Mouse (Mus musculus) MEL (cell line): ENCODE data around the gene Ticam1. TPM values are rescaled to one million over a fixed set of nuclear protein-coding genes. Genes with fewer than 3 reads are reported as not detected.

Experiments
- DNase-seq: peaks from one replicate; pipeline ENCODE4 v3.0.0; 2011; ENCODE audit warnings: low read depth, low spot score
- H3K27ac ChIP-seq: 2 replicates; pipeline ENCODE4 v1.5.1; 2012; ENCODE audit warnings: low read depth, mild to moderate bottlenecking, control low read depth, low read length, moderate library complexity; ENCODE audit not compliant: control insufficient read depth
- H3K27me3 ChIP-seq, 2 experiments: fragments of 150-350 bp in 1 of 2; sonication (generic) in 1 of 2; 2 replicates each; pipeline ENCODE4 v1.6.1; 2012; ENCODE audit warnings: low read length in 2 of 2, mild to moderate bottlenecking in 2 of 2, improper control_type of control experiment in 1 of 2, moderate library complexity in 1 of 2; ENCODE audit not compliant: insufficient read depth in 2 of 2, control insufficient read depth in 1 of 2
- H3K36me3 ChIP-seq, 2 experiments: 2 replicates each; pipeline ENCODE4 v1.6.1; 2012 to 2014; ENCODE audit warnings: low read length in 2 of 2, improper control_type of control experiment in 1 of 2, inconsistent platforms in 1 of 2, mild to moderate bottlenecking in 1 of 2; ENCODE audit not compliant: insufficient read depth in 2 of 2, control insufficient read depth in 1 of 2
- H3K4me1 ChIP-seq, 2 experiments: fragments of 150-350 bp in 1 of 2; sonication (generic) in 1 of 2; 2 replicates each; pipeline ENCODE4 v1.6.1; 2012; ENCODE audit warnings: low read length in 2 of 2, improper control_type of control experiment in 1 of 2, mild to moderate bottlenecking in 1 of 2; ENCODE audit not compliant: insufficient read depth in 2 of 2, control insufficient read depth in 1 of 2
- H3K4me3 ChIP-seq, 2 experiments: fragments of 150-350 bp in 1 of 2; sonication (generic) in 1 of 2; 2 replicates each; pipeline ENCODE4 v1.5.1; 2012; ENCODE audit warnings: low read depth in 2 of 2, low read length in 2 of 2, mild to moderate bottlenecking in 2 of 2, moderate library complexity in 2 of 2, control low read depth in 1 of 2, improper control_type of control experiment in 1 of 2; ENCODE audit not compliant: control insufficient read depth in 1 of 2, insufficient read depth in 1 of 2
- H3K79me2 ChIP-seq: 2 replicates; pipeline ENCODE4 v1.6.1; 2012; ENCODE audit warnings: mild to moderate bottlenecking, low read length, moderate library complexity; ENCODE audit not compliant: control insufficient read depth, poor library complexity, insufficient read depth
- H3K9ac ChIP-seq: 2 replicates; pipeline ENCODE4 v1.6.1; 2012; ENCODE audit warnings: low read depth, mild to moderate bottlenecking, control low read depth, low read length, moderate library complexity; ENCODE audit not compliant: control insufficient read depth, poor library complexity, severe bottlenecking
- H3K9me3 ChIP-seq: fragments of 150-350 bp; sonication (generic); replicated peaks from 2 replicates; pipeline ENCODE4 v1.6.1; 2012; ENCODE audit warnings: mild to moderate bottlenecking, low read length, improper control_type of control experiment, moderate library complexity; ENCODE audit not compliant: insufficient read depth
- BHLHE40 ChIP-seq: IDR thresholded peaks from 2 replicates; pipeline ENCODE4 v1.6.1; 2012; ENCODE audit warnings: low read depth, mild to moderate bottlenecking, inconsistent platforms, low read length, improper control_type of control experiment, borderline replicate concordance
- CHD1 ChIP-seq: IDR thresholded peaks from 2 replicates; pipeline ENCODE4 v1.6.1; 2012; ENCODE audit warnings: low read depth, mild to moderate bottlenecking, inconsistent platforms, low read length, improper control_type of control experiment
- CHD2 ChIP-seq: IDR thresholded peaks from 2 replicates; pipeline ENCODE4 v1.6.1; 2011; ENCODE audit warnings: low read length, improper control_type of control experiment
- CTCF ChIP-seq, 3 experiments: IDR thresholded peaks in 2 of 3; conservative IDR thresholded peaks in 1 of 3; 2 replicates each; pipeline ENCODE4 v1.5.1; 2011 to 2012; ENCODE audit warnings: low read length in 3 of 3, low read depth in 2 of 3, mild to moderate bottlenecking in 2 of 3, improper control_type of control experiment in 1 of 3, inconsistent platforms in 1 of 3, mixed read lengths in 1 of 3, moderate library complexity in 1 of 3; ENCODE audit not compliant: control insufficient read depth in 1 of 3, insufficient read depth in 1 of 3, poor library complexity in 1 of 3, severe bottlenecking in 1 of 3
- ELF1 ChIP-seq: IDR thresholded peaks from 2 replicates; pipeline ENCODE4 v1.6.1; 2014; ENCODE audit warnings: low read depth, mild to moderate bottlenecking, inconsistent platforms, low read length, improper control_type of control experiment, moderate library complexity
- ETS1 ChIP-seq: IDR thresholded peaks from 2 replicates; pipeline ENCODE4 v1.6.1; 2012; ENCODE audit warnings: low read depth, mild to moderate bottlenecking, inconsistent platforms, low read length, improper control_type of control experiment, moderate library complexity
- HCFC1 ChIP-seq: IDR thresholded peaks from 2 replicates; pipeline ENCODE4 v1.6.1; 2012; ENCODE audit warnings: low read depth, mild to moderate bottlenecking, inconsistent platforms, low read length, improper control_type of control experiment, moderate library complexity
- JUND ChIP-seq: IDR thresholded peaks from 2 replicates; pipeline ENCODE4 v1.6.1; 2011; ENCODE audit warnings: low read depth, mild to moderate bottlenecking, improper control_type of control experiment, low read length
- KAT2A ChIP-seq: conservative IDR thresholded peaks from 2 replicates; pipeline ENCODE4 v1.6.1; 2012; ENCODE audit warnings: low read depth, low read length, improper control_type of control experiment, inconsistent platforms
- MAFK ChIP-seq: IDR thresholded peaks from 2 replicates; pipeline ENCODE4 v1.6.1; 2011; ENCODE audit warnings: low read depth, mild to moderate bottlenecking, low read length, improper control_type of control experiment, borderline replicate concordance
- MAZ ChIP-seq: IDR thresholded peaks from 2 replicates; pipeline ENCODE4 v1.6.1; 2012; ENCODE audit warnings: low read depth, mild to moderate bottlenecking, inconsistent platforms, low read length, improper control_type of control experiment
- MEF2A ChIP-seq: IDR thresholded peaks from 2 replicates; pipeline ENCODE4 v1.6.1; 2014; ENCODE audit warnings: low read depth, mild to moderate bottlenecking, inconsistent platforms, low read length, improper control_type of control experiment; ENCODE audit not compliant: poor library complexity, insufficient replicate concordance, severe bottlenecking; ENCODE audit errors: extremely low read depth
- MXI1 ChIP-seq: IDR thresholded peaks from 2 replicates; pipeline ENCODE4 v1.6.1; 2011; ENCODE audit warnings: mild to moderate bottlenecking, low read depth, low read length, improper control_type of control experiment
- MYB ChIP-seq: IDR thresholded peaks from 2 replicates; pipeline ENCODE4 v1.6.1; 2011; ENCODE audit warnings: mild to moderate bottlenecking, low read depth, low read length, improper control_type of control experiment
- NRF1 ChIP-seq: IDR thresholded peaks from 2 replicates; pipeline ENCODE4 v1.6.1; 2014; ENCODE audit warnings: low read depth, mild to moderate bottlenecking, inconsistent platforms, low read length, improper control_type of control experiment, moderate library complexity; ENCODE audit not compliant: poor library complexity, insufficient read depth, severe bottlenecking
- RAD21 ChIP-seq: IDR thresholded peaks from 2 replicates; pipeline ENCODE4 v1.6.1; 2011; ENCODE audit warnings: mild to moderate bottlenecking, low read depth, low read length, improper control_type of control experiment
- USF2 ChIP-seq, 2 experiments: IDR thresholded peaks; 2 replicates each; pipeline ENCODE4 v1.6.1; 2011 to 2012; ENCODE audit warnings: improper control_type of control experiment in 2 of 2, low read length in 2 of 2, borderline replicate concordance in 1 of 2, inconsistent platforms in 1 of 2, low read depth in 1 of 2, mild to moderate bottlenecking in 1 of 2; ENCODE audit not compliant: insufficient read depth in 1 of 2
- ZKSCAN1 ChIP-seq: IDR thresholded peaks from 2 replicates; pipeline ENCODE4 v1.6.1; 2012; ENCODE audit warnings: low read depth, mild to moderate bottlenecking, inconsistent platforms, low read length, improper control_type of control experiment, moderate library complexity
- ZNF384 ChIP-seq: IDR thresholded peaks from 2 replicates; pipeline ENCODE4 v1.6.1; 2012; ENCODE audit warnings: low read depth, mild to moderate bottlenecking, inconsistent platforms, low read length, improper control_type of control experiment
- polyA plus RNA-seq, 2 experiments: library from polyadenylated mRNA; stranded (reverse) in 1 of 2; unstranded in 1 of 2; fragments of >175 nt in 1 of 2; fragments of >200 nt in 1 of 2; gene quantifications; 2 replicates each; pipeline versions ENCODE4 v1.2.1 to v1.2.4; 2012; ENCODE audit warnings: low replicate concordance in 2 of 2, low read depth in 1 of 2; ENCODE audit not compliant: insufficient read length in 2 of 2, insufficient read depth in 1 of 2, missing spikeins in 1 of 2
- total RNA-seq: library from RNA; depleted of rRNA; stranded (reverse); fragments of 300-350 nt; gene quantifications from 2 replicates; pipeline ENCODE4 v1.2.3, GENCODE M21; 2012

The Ticam1 gene
- total and polyA plus RNA-seq, 3 experiments: 4.6 to 8.7 TPM; not detected in 1

- Histone ChIP-seq H3K4me1 (peaks cover 0 to 9% of the 10 kb centered on the region in 2 experiments; a peak in 1 of 4 replicates), H3K36me3 (peaks cover 6 to 9% of the 10 kb centered on the region in 2 experiments)
Observed at GRCm38 (mm10) chr17:56308088-56308487, 31.5 kb upstream of the Ticam1 start.

GRCm38 (mm10) chr17:56305826-56306225 lies 29.2 kb upstream of the Ticam1 start:
- H3K36me3 ChIP-seq: peaks cover 2 to 9% of the 10 kb centered on the region in 2 experiments
- no peak for TF ChIP-seq MAZ
- peak in 2 of 3 experiments; percentile 21 to 38; a peak in 3 of 6 replicates for TF ChIP-seq CTCF (IDR thresholded peaks at IDR 0.05 in 2 of 3, conservative IDR thresholded peaks at IDR 0.05 in 1 of 3; ENCODE audit: control insufficient read depth in 1 of 3, insufficient read depth in 1 of 3, low read depth in 2 of 3, low read length in 3 of 3, poor library complexity in 1 of 3, severe bottlenecking in 1 of 3)
- no peaks in the 10 kb centered on the region for H3K9me3 ChIP-seq
- H3K79me2 ChIP-seq: peaks cover 39% of the 10 kb centered on the region
- peaks cover 0 to 15% of the 10 kb centered on the region in 2 experiments; a peak in 2 of 4 replicates for H3K4me1 ChIP-seq
- H3K27me3 ChIP-seq: no peaks in the 10 kb centered on the region
- no peak overlapping the region for H3K27ac ChIP-seq
- H3K9ac ChIP-seq: 0 out of 2 replicates have a peak overlapping the region, but pooled peaks have one; percentile 5
- no peak overlapping the region for H3K4me3 ChIP-seq
- DNase-seq: no peak

More at GRCm38 (mm10) chr17:56308088-56308487, 31.5 kb upstream of the Ticam1 start:
- Histone ChIP-seq H3K79me2 (peaks cover 39% of the 10 kb centered on the region), H3K27ac (no peak overlapping the region), H3K4me3 (no peak overlapping the region), H3K9ac (no peak overlapping the region), H3K9me3 (no peaks in the 10 kb centered on the region), H3K27me3 (no peaks in the 10 kb centered on the region)
- DNase-seq: no peak
- no peak for TF ChIP-seq CHD2
- no peak for TF ChIP-seq JUND
- TF ChIP-seq MEF2A: no peak
- TF ChIP-seq KAT2A: no peak
- no peak for TF ChIP-seq MAZ
- TF ChIP-seq ELF1: no peak
- TF ChIP-seq ZKSCAN1: no peak
- TF ChIP-seq ZNF384: no peak
- TF ChIP-seq NRF1: no peak
- TF ChIP-seq HCFC1: no peak
- no peak for TF ChIP-seq ETS1
- no peak for TF ChIP-seq BHLHE40
- no peak for TF ChIP-seq RAD21
- no peak for TF ChIP-seq USF2 (IDR thresholded peaks at IDR 0.05; ENCODE audit: borderline replicate concordance in 1 of 2, insufficient read depth in 1 of 2, low read depth in 1 of 2, low read length in 2 of 2)
- no peak for TF ChIP-seq MAFK
- TF ChIP-seq MYB: no peak
- TF ChIP-seq MXI1: no peak
- no peak for TF ChIP-seq CHD1
